Mouse (Mus musculus): Measurements from ENCODE around the gene Zan.
A peak's percentile ranks its signal among the peaks of the same experiment; 100 is the strongest.

DNA sequence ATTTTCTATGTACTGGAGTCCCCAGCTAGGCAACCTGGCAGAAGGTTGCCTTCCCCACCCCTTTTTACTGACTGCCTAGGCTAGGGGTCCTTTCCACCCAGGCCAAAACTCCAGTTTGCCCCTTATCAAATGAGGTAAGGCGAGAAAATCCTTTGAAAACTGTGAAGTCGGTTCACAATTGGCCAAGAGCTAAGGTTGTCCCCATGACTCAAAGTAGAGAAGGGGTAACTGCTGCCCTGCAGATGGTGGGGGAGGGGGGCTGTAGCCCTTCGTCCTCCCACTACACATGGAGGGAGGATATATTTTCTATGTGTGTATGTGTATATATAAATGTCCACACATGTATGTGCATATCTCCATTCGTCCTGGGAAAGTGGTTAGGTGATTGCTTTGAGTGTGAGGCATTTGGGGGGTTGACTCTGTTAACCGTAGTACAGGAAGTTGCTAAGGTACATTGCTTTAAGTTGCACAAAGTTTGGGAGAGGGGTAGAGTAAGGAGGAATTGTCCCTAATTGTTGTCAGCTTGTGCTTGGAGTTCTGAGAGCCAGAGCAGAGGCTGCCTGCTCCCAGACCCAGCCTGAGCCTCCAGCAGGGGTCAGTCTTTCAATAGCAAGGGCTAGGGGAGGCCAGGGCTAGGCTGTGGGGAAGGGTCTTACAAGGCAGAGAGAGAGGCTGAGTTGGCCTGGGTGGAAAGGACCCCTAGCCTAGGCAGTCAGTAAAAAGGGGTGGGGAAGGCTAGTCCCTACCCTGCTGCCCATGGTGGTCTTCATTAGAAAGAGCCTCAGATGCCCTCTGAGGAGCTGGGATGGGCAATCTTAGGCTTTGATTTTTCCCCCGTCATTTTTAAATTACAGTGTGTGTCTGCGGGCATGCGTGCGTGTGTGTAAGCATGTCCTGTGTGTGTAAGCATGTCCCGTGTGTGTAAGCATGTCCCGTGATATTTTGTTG lies 36.3 kb upstream of the Zan start:
- TF ChIP-seq POLR2A (IDR thresholded peaks at IDR 0.05; ENCODE audit: low read depth, low read length) = no peak
- peak; percentile 47; the same call in 1 of the 2 replicates for TF ChIP-seq CTCF (IDR thresholded peaks at IDR 0.05; ENCODE audit: extremely low read depth, insufficient read depth, insufficient read length, insufficient replicate concordance)

Data from spleen, adult 2 months (tissue).